Mouse (Mus musculus) granulocyte monocyte progenitor cell, adult 5-6 weeks (primary cell): ENCODE measurements around the gene Syngr1. TPM values are rescaled to one million over a fixed set of nuclear protein-coding genes. Genes with fewer than 3 reads are reported as not detected.

Source experiments
- ATAC-seq: replicated peaks from 2 replicates; pipeline ENCODE4 v1.8.0; 2016; ENCODE audit warnings: mild to moderate bottlenecking, moderate TSS enrichment, inconsistent platforms; ENCODE audit not compliant: poor library complexity, severe bottlenecking
- total RNA-seq, 2 experiments: library from RNA; stranded (forward) in 1 of 2; stranded (reverse) in 1 of 2; fragments of 200-712, 200-1000 nt in 1 of 2; fragments of >200 nt in 1 of 2; fragmentation: Nextera tagmentation in 1 of 2; gene quantifications; 2 replicates each; pipeline ENCODE4 v1.2.3; 2014 to 2017

Gene Syngr1
- total RNA-seq, 2 experiments from 2014 or later: 1.6 to 4.0 TPM

- no peak for ATAC-seq
Observed at GRCm38 (mm10) chr15:80162401-80162964, 71.3 kb downstream of the Syngr1 start.

GRCm38 (mm10) chr15:80163274-80163673 lies 72.1 kb downstream of the Syngr1 start:
- no peak for ATAC-seq

- ATAC-seq: no peak
Observed at GRCm38 (mm10) chr15:80163716-80164115, 72.6 kb downstream of the Syngr1 start.

- no peak for ATAC-seq
Observed at GRCm38 (mm10) chr15:80165396-80165795, 74.3 kb downstream of the Syngr1 start.

Other genes with a start within 250 kb of the Syngr1 start
- 213 and 215 TPM in 2 replicates for gene Apobec3, start 199.7 kb upstream of the Syngr1 start, total RNA-seq (2014; fragmentation: Nextera tagmentation)
- 159 and 162 TPM in 2 replicates for gene Apobec3, start 199.7 kb upstream of the Syngr1 start, total RNA-seq (2017)
- gene Cbx7, start 120.2 kb upstream of the Syngr1 start, total RNA-seq (2014; fragmentation: Nextera tagmentation): 3.4 and 3.7 TPM in 2 replicates
- gene Cbx7, start 120.2 kb upstream of the Syngr1 start, total RNA-seq (2017): 0.26 and 1.7 TPM in 2 replicates
- gene Pdgfb, start 76.4 kb upstream of the Syngr1 start, total RNA-seq (2014; fragmentation: Nextera tagmentation): 0.30 TPM in 1 of 2 replicates, not detected in the other
- gene Pdgfb, start 76.4 kb upstream of the Syngr1 start, total RNA-seq (2017): 0.13 and 0.26 TPM in 2 replicates
- gene Rpl3, start 534 bp downstream of the Syngr1 start, total RNA-seq (2014; fragmentation: Nextera tagmentation): 2,307 and 2,508 TPM in 2 replicates
- 3,100 and 3,113 TPM in 2 replicates for gene Rpl3, start 534 bp downstream of the Syngr1 start, total RNA-seq (2017)
- gene Tab1, start 41.8 kb downstream of the Syngr1 start, total RNA-seq (2014; fragmentation: Nextera tagmentation): 15.0 and 22.3 TPM in 2 replicates
- 13.0 and 21.3 TPM in 2 replicates for gene Tab1, start 41.8 kb downstream of the Syngr1 start, total RNA-seq (2017)
- gene Mgat3, start 82.4 kb downstream of the Syngr1 start, total RNA-seq (2014; fragmentation: Nextera tagmentation): not detected in 2 replicates
- gene Mgat3, start 82.4 kb downstream of the Syngr1 start, total RNA-seq (2017): not detected in 2 replicates
- gene Mief1, start 142.7 kb downstream of the Syngr1 start, total RNA-seq (2014; fragmentation: Nextera tagmentation): 20.3 and 31.4 TPM in 2 replicates
- gene Mief1, start 142.7 kb downstream of the Syngr1 start, total RNA-seq (2017): 19.2 and 20.8 TPM in 2 replicates
- 39.4 TPM in 1 of 2 replicates, not detected in the other for gene AC140267.1, start 144.5 kb downstream of the Syngr1 start, total RNA-seq (2014; fragmentation: Nextera tagmentation)
- not detected in 2 replicates for gene AC140267.1, start 144.5 kb downstream of the Syngr1 start, total RNA-seq (2017)
- 195 and 214 TPM in 2 replicates for gene Atf4, start 163.8 kb downstream of the Syngr1 start, total RNA-seq (2014; fragmentation: Nextera tagmentation)
- 361 and 380 TPM in 2 replicates for gene Atf4, start 163.8 kb downstream of the Syngr1 start, total RNA-seq (2017)
- 34.9 and 40.9 TPM in 2 replicates for gene Rps19bp1, start 173.0 kb downstream of the Syngr1 start, total RNA-seq (2014; fragmentation: Nextera tagmentation)
- gene Rps19bp1, start 173.0 kb downstream of the Syngr1 start, total RNA-seq (2017): 32.7 and 40.0 TPM in 2 replicates
- not detected in 2 replicates for gene Cacna1i, start 195.9 kb downstream of the Syngr1 start, total RNA-seq (2014; fragmentation: Nextera tagmentation)
- not detected in 2 replicates for gene Cacna1i, start 195.9 kb downstream of the Syngr1 start, total RNA-seq (2017)